Mouse (Mus musculus): ENCODE data around the gene Kbtbd7.

DNA sequence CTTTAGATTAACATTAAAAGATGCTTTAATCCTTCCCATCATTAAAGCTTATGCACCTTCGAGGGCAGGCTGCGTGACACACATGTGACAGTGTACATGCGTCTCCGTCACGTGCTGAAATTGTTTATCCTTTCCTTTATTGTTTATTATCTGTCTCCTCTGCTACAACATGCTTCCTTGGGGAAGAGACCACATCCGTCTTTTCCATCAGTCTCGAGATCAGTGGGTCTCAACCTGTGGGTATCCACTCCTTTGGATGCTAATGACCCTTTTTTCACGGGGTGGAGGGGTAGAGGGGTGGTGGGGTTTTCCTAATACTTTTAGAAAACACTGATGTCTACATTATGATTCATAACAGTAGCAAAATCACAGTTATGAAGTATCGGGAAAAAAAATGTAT is 18.3 kb downstream of the Kbtbd7 start:
- TF ChIP-seq GATA1 (IDR thresholded peaks at IDR 0.05; ENCODE audit: low read length): no peak
- TF ChIP-seq TAL1 (IDR thresholded peaks at IDR 0.05; ENCODE audit: low read length): no peak
